Mouse (Mus musculus) liver, adult 2 months (tissue): ENCODE data around the gene Rin3.

ENCODE experiments used
- CTCF ChIP-seq: fragments of 200-500 bp; IDR thresholded peaks from 2 replicates; pipeline ENCODE4 v1.5.1; 2011; ENCODE audit warnings: low read depth, low read length, control low read depth
- POLR2A ChIP-seq: fragments of 200-500 bp; IDR thresholded peaks from 2 replicates; pipeline ENCODE4 v1.6.1; 2011; ENCODE audit warnings: low read length, control low read depth; ENCODE audit not compliant: insufficient read depth; ENCODE audit errors: extremely low read depth

DNA sequence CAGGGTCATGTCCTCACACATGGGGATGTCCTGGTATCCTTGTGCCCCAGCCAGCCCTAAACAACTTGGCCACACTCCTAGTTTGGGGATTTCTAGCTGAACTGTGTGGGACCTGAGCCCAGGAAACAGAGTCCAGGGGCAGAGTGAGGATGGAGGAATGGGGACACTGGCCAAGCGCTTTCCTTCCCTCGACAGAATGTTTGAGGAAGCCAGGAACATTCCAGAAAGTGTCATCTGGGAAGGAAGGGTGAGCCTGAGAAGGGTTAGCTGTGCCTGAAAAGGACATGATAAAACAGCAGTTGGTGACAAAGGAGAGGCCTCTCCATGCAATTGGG, 42.0 kb downstream of the Rin3 start:
- TF ChIP-seq POLR2A (no peak), CTCF (no peak)
